Mouse (Mus musculus) heart, embryonic 13.5 days (tissue): ENCODE data around the gene Fbxw2. TPM values are rescaled to one million over a fixed set of nuclear protein-coding genes. Genes with fewer than 3 reads are reported as not detected.
"Not testable (repeated sequence)": the region's sequence is repeated elsewhere in the genome, so short reads cannot be mapped to it uniquely, and the experiment has no call there.

Source experiments
- ATAC-seq: fragments of 200-750 bp; cut with Nextera tagmentation; 2 replicates; pipeline ENCODE4 v1.8.0; 2017; ENCODE audit warnings: moderate TSS enrichment; ENCODE audit not compliant: insufficient number of reproducible peaks, low FRiP score, low TSS enrichment; ENCODE audit errors: extremely low read depth
- H3K27ac ChIP-seq: fragments of 300-500 bp; sonication (generic); replicated peaks from 2 replicates; pipeline ENCODE4 v1.5.1; 2015; ENCODE audit warnings: moderate library complexity, mild to moderate bottlenecking, inconsistent platforms
- H3K27me3 ChIP-seq: fragments of 300-500 bp; sonication (generic); replicated peaks from 2 replicates; pipeline ENCODE4 v1.6.1; 2015; ENCODE audit warnings: mild to moderate bottlenecking, inconsistent platforms
- H3K36me3 ChIP-seq: fragments of 300-500 bp; sonication (generic); 2 replicates; pipeline ENCODE4 v1.6.1; 2015; ENCODE audit warnings: mild to moderate bottlenecking, inconsistent platforms
- H3K4me1 ChIP-seq: fragments of 300-500 bp; sonication (generic); 2 replicates; pipeline ENCODE4 v1.6.1; 2015; ENCODE audit warnings: inconsistent platforms
- H3K4me2 ChIP-seq: fragments of 300-500 bp; sonication (generic); 2 replicates; pipeline ENCODE4 v1.6.1; 2015; ENCODE audit warnings: inconsistent platforms, mild to moderate bottlenecking, moderate library complexity
- H3K4me3 ChIP-seq: fragments of 300-500 bp; sonication (generic); 2 replicates; pipeline ENCODE4 v1.5.1; 2015; ENCODE audit warnings: moderate library complexity, mild to moderate bottlenecking, inconsistent platforms
- H3K9ac ChIP-seq: fragments of 300-500 bp; sonication (generic); 2 replicates; pipeline ENCODE4 v1.6.1; 2015; ENCODE audit warnings: inconsistent platforms, mild to moderate bottlenecking, moderate library complexity
- H3K9me3 ChIP-seq: fragments of 300-500 bp; sonication (generic); 2 replicates; pipeline ENCODE4 v1.6.1; 2016; ENCODE audit warnings: inconsistent platforms
- WGBS: fragments of 180-500 bp; shearing (Covaris S2); methylation state at CpG from one replicate; pipeline ENCODE4 v1.1.7; 2015; ENCODE audit warnings: mixed read lengths; 5-methylcytosine and 5-hydroxymethylcytosine counted together
- polyA plus RNA-seq: library from polyadenylated mRNA; unstranded; fragments of >200 nt; fragmentation: Nextera tagmentation; extraction: Ambion mirVana; gene quantifications from 2 replicates; pipeline ENCODE4 v1.2.1, GENCODE M21; 2015

Gene Fbxw2
- polyA plus RNA-seq, 1 experiment from 2014 or later, result 55.0 TPM

DNA sequence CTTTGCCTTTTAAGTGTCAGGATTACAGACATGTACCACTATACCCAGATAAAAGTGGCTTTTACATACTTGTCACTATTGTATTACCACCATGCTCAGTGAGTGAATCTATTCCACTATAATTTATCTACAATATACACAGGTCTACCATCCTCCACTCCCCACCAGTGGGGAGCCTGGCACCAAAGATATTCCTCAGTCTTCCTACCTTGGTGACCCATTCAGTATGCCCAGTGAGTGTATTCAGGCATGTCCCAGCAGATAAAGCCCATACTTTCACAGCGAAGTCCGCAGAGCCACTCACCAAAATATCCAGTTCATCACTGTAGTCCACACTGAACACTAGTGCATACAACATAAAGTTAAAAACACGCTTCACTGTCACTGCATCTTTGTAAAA, 15.3 kb downstream of the Fbxw2 start:
- Histone ChIP-seq H3K27ac (no peak overlapping the region), H3K9ac (no peak overlapping the region), H3K27me3 (no peaks in the 10 kb centered on the region), H3K4me1 (peaks cover 8% of the 10 kb centered on the region), H3K9me3 (no peaks in the 10 kb centered on the region), H3K4me2 (no peak overlapping the region), H3K36me3 (peaks cover 90% of the 10 kb centered on the region), H3K4me3 (no peak overlapping the region)
- WGBS, result 90% methylated on average over 3 of the region's 3 CpGs
- ATAC-seq, result no peak; the same call in 1 of the 2 replicates

DNA sequence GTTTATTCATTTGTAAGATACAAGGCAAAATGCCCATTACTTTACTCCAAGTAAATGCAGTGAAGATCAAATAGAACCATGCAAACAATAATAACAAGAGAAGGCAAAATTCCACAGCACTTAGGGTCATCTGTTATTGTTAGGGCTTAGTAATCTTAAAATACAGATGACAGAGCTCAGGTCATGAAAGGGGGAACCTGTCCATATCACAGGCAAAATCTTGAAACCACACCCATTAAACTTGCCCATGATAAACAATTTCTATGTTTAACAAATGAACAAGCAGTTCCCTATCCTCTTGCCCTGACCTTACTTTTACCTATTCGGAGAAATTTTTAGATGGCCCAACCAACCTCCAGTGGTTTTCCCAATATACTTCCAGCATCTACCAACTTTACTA, 16.5 kb downstream of the Fbxw2 start:
- Histone ChIP-seq H3K4me3 (no peak overlapping the region), H3K4me1 (peaks cover 19% of the 10 kb centered on the region), H3K36me3 (peaks cover 87% of the 10 kb centered on the region), H3K27ac (no peak overlapping the region), H3K9ac (no peak overlapping the region), H3K4me2 (no peak overlapping the region), H3K27me3 (no peaks in the 10 kb centered on the region), H3K9me3 (no peaks in the 10 kb centered on the region)
- WGBS, result 76% methylated on average over 1 of the region's 1 CpGs
- no peak for ATAC-seq

DNA sequence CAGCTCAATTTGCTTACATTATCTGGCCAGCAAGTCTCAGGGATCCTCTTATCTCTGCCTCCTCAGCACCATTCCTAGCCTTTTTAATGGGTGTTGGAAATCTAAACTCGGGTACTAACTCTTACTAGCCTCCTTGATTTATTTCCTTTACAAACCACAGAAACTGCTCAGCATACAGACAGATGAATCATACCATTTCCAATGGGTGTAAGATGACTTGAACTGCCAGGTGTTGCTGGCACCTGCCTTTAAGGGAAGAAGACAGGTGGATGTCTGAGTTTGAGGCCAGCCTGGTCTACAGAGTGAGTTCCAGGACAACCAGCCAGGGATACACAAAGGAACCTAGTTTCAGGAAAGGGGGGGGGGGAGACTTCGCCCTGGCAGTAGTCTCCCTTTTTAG, 18.1 kb downstream of the Fbxw2 start:
- ATAC-seq, result no peak
- H3K36me3 ChIP-seq, result peaks cover 80% of the 10 kb centered on the region

DNA sequence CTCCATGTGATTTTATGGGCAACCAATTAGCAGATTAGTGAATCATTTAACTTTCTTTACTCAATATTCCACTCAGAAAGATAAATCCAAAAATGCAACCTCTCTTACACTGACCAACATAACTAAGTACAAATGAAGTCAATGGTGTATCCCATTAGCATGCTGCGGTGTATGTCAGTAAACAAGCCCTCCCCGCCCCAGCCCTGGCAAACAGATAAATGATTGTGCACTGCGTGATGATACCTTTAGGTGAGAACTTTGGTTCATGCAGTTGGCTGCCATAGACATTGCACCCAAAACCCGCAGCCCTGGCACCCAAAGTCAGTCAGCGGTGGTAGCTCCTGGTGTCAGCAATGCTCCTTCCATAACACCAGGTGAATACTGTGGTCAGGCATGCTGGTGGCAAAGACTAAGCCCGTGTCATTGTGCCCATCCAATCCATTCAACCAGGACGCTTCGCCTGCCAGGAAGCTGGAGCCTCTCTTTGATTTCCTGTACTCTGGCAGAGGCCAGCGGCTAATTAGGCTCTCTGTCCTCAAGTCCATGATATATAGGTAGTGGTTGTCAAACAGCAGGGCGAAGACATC, 20.7 kb downstream of the Fbxw2 start:
- no peak overlapping the region for H3K9ac ChIP-seq
- ATAC-seq, result no peak
- peaks cover 54% of the 10 kb centered on the region for H3K36me3 ChIP-seq
- H3K4me2 ChIP-seq, result 0 out of 2 replicates have a peak overlapping the region, but pooled peaks have one; percentile 85
- WGBS, result 87% methylated on average over 10 of the region's 10 CpGs
- H3K27ac ChIP-seq, result no peak overlapping the region
- H3K27me3 ChIP-seq, result no peaks in the 10 kb centered on the region
- peaks cover 34% of the 10 kb centered on the region for H3K4me1 ChIP-seq
- no peaks in the 10 kb centered on the region for H3K9me3 ChIP-seq
- no peak overlapping the region for H3K4me3 ChIP-seq

More for the DNA sequence above, 18.1 kb downstream of the Fbxw2 start:
- H3K4me3 ChIP-seq, result no peak overlapping the region
- 55% methylated on average over 2 of the region's 2 CpGs for WGBS
- H3K9ac ChIP-seq, result no peak overlapping the region
- no peaks in the 10 kb centered on the region for H3K9me3 ChIP-seq
- H3K27ac ChIP-seq, result no peak overlapping the region
- H3K27me3 ChIP-seq, result no peaks in the 10 kb centered on the region
- peaks cover 31% of the 10 kb centered on the region for H3K4me1 ChIP-seq
- H3K4me2 ChIP-seq, result no peak overlapping the region

DNA sequence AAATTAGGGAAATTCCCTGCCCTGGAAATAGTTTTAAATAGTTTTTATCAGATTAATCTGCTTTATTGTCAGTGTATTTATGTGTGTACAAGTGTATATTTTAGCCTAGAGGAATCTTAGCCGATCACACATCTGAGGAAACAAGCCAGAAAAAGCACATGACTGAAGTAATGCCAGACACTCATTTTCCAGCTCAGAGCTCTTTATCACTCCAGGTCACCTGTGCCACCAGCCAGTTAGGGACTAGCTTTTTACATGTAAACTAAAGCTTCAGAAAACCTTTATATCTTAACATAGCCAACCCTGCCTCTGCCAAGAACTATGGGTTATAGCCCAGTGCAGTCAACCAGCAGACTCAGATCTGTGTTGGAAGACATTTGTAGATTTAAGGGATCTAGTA, 21.3 kb downstream of the Fbxw2 start:
- no peaks in the 10 kb centered on the region for H3K27me3 ChIP-seq
- H3K27ac ChIP-seq, result no peak overlapping the region
- H3K36me3 ChIP-seq, result peaks cover 49% of the 10 kb centered on the region

DNA sequence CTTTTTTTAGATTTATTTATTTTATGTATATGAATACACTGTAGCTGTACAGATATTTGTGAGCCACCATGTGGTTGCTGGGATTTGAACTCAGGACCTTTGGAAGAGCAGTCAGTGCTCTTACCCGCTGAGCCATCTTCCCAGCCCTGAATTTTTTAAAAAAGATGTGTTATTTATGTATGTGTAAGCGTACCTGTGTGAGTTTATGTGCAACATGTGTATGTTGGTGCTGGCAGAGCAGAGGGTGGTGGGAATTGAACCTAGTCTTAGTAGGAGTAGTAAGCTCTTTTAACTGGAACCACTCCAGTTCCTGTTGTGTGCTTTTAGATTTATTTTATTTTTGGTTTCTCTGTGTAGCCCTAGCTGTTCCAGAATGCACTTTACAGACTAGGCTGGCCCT, 21.9 kb downstream of the Fbxw2 start:
- no peaks in the 10 kb centered on the region for H3K27me3 ChIP-seq
- H3K27ac ChIP-seq, result no peak overlapping the region
- H3K4me3 ChIP-seq, result peak overlapping the region; percentile 76; the same call in 1 of the 2 replicates
- peaks cover 44% of the 10 kb centered on the region for H3K36me3 ChIP-seq
- peaks cover 37% of the 10 kb centered on the region for H3K4me1 ChIP-seq
- WGBS, result 97% methylated on average over 2 of the region's 2 CpGs
- peak overlapping the region; percentile 54; the same call in 1 of the 2 replicates for H3K9ac ChIP-seq
- ATAC-seq, result no peak
- no peaks in the 10 kb centered on the region for H3K9me3 ChIP-seq
- peak overlapping the region; percentile 85 for H3K4me2 ChIP-seq

More for the DNA sequence above, 21.3 kb downstream of the Fbxw2 start:
- Histone ChIP-seq H3K9ac (no peak overlapping the region), H3K4me2 (peak overlapping the region; percentile 85; the same call in 1 of the 2 replicates), H3K4me3 (no peak overlapping the region; the same call in 1 of the 2 replicates), H3K4me1 (peaks cover 40% of the 10 kb centered on the region), H3K9me3 (no peaks in the 10 kb centered on the region)
- ATAC-seq, result no peak
- WGBS, result 57% methylated on average over 1 of the region's 1 CpGs

DNA sequence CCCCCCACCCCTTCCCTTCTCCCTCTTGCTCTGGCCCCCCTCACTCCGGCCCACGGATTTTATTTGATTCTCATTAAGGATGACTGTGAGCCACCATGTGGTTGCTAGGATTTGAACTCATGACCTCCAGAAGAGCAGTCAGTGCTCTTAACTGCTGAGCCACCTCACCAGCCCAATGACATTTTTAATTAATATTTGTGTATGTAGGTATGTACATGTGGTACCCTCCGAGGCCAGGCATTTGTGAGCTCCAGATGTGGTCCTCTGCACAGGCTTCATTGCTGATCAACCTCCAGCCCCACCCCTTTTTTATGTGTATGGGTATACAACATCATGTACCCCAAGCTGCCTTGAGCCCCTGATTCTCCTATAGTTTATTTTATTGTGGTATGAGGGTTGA, 22.4 kb downstream of the Fbxw2 start:
- no peaks in the 10 kb centered on the region for H3K9me3 ChIP-seq
- H3K36me3 ChIP-seq, result peaks cover 40% of the 10 kb centered on the region
- H3K4me1 ChIP-seq, result peaks cover 41% of the 10 kb centered on the region
- WGBS, result 75% methylated on average over 3 of the region's 3 CpGs
- no peaks in the 10 kb centered on the region for H3K27me3 ChIP-seq
- H3K4me3 ChIP-seq, result peak overlapping the region; percentile 76
- H3K27ac ChIP-seq, result no peak overlapping the region
- H3K9ac ChIP-seq, result peak overlapping the region; percentile 61
- H3K4me2 ChIP-seq, result peak overlapping the region; percentile 85
- no peak for ATAC-seq

DNA sequence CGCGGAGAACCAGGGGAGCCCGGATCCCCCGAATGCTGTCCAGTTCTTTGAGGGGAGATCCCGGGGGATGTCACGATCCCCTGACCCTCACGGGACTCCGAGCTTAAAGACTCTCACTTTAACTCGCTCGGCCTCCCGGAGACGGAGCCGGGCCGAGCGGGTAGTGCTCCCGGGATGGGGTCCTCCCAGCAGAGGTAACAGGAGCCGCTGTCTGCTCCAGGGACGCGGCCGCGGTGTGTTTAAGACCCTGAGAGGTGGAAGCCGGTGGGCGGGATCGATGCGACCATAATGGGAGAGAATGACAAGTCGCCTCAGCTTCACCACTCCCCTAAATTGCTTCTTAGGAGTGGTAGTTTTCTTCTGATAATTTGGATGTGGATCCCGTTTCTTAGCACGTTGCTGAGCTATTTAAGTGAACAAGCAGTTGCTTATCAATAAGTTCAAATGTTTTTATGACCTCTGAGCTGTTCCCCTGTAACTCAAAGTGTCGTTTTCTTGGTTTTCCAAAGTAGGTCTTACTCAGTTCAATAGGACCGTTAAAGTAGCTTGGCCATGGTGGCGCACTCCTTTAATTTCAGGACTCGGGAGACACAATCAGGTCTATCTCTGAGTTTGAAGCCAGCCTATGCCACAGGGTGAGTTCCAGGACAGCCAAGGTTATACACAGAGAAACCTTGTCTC, 23.4 kb downstream of the Fbxw2 start:
- not testable (repeated sequence) for H3K27me3 ChIP-seq, H3K9me3 ChIP-seq
- peak overlapping the region; percentile 90 for H3K9ac ChIP-seq
- H3K4me1 ChIP-seq, result peaks cover 41% of the 10 kb centered on the region
- peak overlapping the region; percentile 94 for H3K27ac ChIP-seq
- ATAC-seq, result peak; percentile 37; the same call in 1 of the 2 replicates
- H3K4me2 ChIP-seq, result peak overlapping the region; percentile 85
- H3K36me3 ChIP-seq, result peaks cover 32% of the 10 kb centered on the region
- H3K4me3 ChIP-seq, result peak overlapping the region; percentile 76
- WGBS, result 0% methylated on average over 32 of the region's 32 CpGs

DNA sequence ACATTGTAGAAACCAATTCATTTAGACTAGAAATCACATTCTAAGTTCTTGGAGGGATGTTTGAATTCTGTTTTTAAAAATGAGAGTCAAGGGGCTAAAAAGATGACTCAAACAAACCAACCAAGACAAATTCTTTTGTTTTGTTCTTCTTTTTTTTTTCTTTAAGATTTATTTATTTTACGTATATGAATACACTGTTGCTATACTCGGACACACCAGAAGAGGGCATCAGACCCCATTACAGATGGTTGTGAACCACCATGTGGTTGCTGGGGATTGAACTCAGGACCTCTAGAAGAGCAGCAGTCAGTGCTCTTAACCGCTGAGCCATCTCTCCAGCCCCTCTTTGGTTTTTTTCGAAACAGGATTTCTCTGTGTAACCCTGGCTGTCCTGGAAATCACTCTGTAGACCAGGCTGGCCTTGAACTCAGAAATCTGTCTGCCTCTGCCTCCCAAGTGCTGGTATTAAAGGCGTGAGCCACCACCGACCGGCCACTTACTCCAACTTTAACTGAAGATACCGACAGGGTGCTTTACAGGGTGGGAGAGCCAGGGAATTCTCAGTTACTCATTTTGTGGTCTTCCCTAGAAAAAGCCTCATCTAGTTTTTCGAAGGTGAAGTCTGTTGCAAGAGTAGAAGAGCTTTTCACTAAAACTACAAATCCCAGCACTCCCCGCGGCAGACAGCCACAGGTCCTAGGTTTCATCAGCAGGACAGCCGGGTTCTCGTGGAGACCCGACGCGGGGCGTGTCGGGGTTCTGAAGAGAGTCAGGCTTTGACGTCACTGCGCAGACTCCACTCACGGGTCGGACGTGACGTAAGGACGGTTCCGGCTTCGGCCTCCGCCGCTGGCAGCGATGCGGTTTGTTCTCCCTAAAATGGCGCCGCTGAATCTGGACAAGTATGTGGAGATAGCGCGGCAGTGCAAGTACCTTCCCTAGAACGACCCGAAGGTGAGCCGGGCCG, 24.3 kb downstream of the Fbxw2 start:
- no peaks in the 10 kb centered on the region for H3K27me3 ChIP-seq
- no peaks in the 10 kb centered on the region for H3K9me3 ChIP-seq
- peak overlapping the region; percentile 76 for H3K4me3 ChIP-seq
- peak; percentile 92 for ATAC-seq
- H3K36me3 ChIP-seq, result peaks cover 29% of the 10 kb centered on the region
- peak overlapping the region; percentile 90 for H3K9ac ChIP-seq
- H3K4me1 ChIP-seq, result peaks cover 40% of the 10 kb centered on the region
- WGBS, result 5% methylated on average over 39 of the region's 39 CpGs
- H3K27ac ChIP-seq, result peak overlapping the region; percentile 94
- H3K4me2 ChIP-seq, result peak overlapping the region; percentile 85

DNA sequence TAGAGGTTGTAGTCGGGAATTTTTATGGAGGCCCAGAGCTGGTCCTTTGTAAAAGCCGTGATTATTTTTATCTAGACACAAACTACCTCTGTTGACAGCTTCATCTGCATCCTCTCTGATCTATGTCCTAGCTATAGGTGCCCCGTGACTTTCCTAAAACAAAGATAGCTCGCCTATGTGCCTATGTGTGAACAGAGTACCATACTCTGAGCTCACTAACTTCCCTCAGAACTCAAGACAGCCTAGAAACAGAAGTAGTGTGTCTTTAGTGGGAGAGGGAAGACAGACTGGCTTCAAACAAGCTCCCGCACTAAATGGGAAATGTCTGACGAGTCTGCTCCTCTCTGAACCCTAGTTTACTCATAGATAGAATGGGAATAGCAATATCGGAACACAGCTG, 25.7 kb downstream of the Fbxw2 start:
- 59% methylated on average over 7 of the region's 7 CpGs for WGBS
- Histone ChIP-seq H3K4me1 (peaks cover 35% of the 10 kb centered on the region), H3K4me2 (peak overlapping the region; percentile 85), H3K4me3 (peak overlapping the region; percentile 71; the same call in 1 of the 2 replicates), H3K27ac (peak overlapping the region; percentile 77; the same call in 1 of the 2 replicates), H3K36me3 (peaks cover 27% of the 10 kb centered on the region), H3K9me3 (no peaks in the 10 kb centered on the region), H3K27me3 (no peaks in the 10 kb centered on the region), H3K9ac (peak overlapping the region; percentile 86; the same call in 1 of the 2 replicates)
- ATAC-seq, result no peak
